Mouse (Mus musculus): ENCODE results near the gene Stard7. TPM values are rescaled to one million over a fixed set of nuclear protein-coding genes. Genes with fewer than 3 reads are reported as not detected.

Stard7 gene
- polyA plus RNA-seq (2011; ENCODE audit: insufficient read depth, insufficient read length, low replicate concordance, missing spikeins), result 23.7 and 25.4 TPM in 2 replicates

- peaks cover 3% of the 10 kb centered on the region for H3K4me1 ChIP-seq (ENCODE audit: control insufficient read depth, insufficient read depth, low read length)
- TF ChIP-seq CTCF (IDR thresholded peaks at IDR 0.05; ENCODE audit: control insufficient read depth, insufficient read depth, low read length), result no peak
- TF ChIP-seq POLR2A (IDR thresholded peaks at IDR 0.05; ENCODE audit: borderline replicate concordance, control insufficient read depth, low read depth, low read length), result peak; percentile 69
- H3K4me3 ChIP-seq (replicated peaks; ENCODE audit: control insufficient read depth, low read depth, low read length), result peak within 1 kb of the TSS; percentile 89
- peak within 1 kb of the TSS; percentile 88 for H3K27ac ChIP-seq (ENCODE audit: control insufficient read depth, insufficient read depth, low read depth, low read length, poor library complexity)
- under 1% methylated on average over 49 of the region's 49 CpGs for WGBS
These were observed at the start of gene Stard7 for GRCm38 (mm10) chr2:127269491-127270299. Stard7 (plus strand) TSS chr2:127270218.

DNA sequence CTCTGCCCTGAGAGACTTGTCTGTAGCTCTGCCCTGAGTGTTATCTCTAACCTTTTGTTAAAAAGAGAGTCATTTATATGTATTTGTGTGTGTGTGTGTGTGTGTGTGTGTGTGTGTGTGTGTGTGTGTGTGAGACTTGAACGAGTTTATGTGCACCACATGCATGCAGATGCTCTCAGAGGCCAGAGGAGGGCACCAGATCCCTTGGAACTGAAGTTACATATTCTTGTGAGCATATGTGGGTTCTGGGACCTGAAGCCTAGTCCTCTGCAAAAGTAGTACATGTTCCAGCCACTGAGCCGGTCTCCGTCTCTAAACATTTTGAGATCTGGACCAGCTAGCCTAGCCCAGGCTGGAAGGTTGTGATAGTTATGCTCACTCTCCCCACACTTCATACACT, 44.8 kb upstream of the Stard7 start:
- Histone ChIP-seq H3K4me1 (ENCODE audit: control insufficient read depth, insufficient read depth, low read length) (no peaks in the 10 kb centered on the region), H3K4me3 (replicated peaks; ENCODE audit: control insufficient read depth, low read depth, low read length) (no peak overlapping the region), H3K27ac (ENCODE audit: control insufficient read depth, insufficient read depth, low read depth, low read length, poor library complexity) (no peak overlapping the region)
- WGBS, result 97% methylated on average over 3 of the region's 3 CpGs
- TF ChIP-seq CTCF (IDR thresholded peaks at IDR 0.05; ENCODE audit: control insufficient read depth, insufficient read depth, low read length) (no peak), POLR2A (IDR thresholded peaks at IDR 0.05; ENCODE audit: borderline replicate concordance, control insufficient read depth, low read depth, low read length) (no peak)

DNA sequence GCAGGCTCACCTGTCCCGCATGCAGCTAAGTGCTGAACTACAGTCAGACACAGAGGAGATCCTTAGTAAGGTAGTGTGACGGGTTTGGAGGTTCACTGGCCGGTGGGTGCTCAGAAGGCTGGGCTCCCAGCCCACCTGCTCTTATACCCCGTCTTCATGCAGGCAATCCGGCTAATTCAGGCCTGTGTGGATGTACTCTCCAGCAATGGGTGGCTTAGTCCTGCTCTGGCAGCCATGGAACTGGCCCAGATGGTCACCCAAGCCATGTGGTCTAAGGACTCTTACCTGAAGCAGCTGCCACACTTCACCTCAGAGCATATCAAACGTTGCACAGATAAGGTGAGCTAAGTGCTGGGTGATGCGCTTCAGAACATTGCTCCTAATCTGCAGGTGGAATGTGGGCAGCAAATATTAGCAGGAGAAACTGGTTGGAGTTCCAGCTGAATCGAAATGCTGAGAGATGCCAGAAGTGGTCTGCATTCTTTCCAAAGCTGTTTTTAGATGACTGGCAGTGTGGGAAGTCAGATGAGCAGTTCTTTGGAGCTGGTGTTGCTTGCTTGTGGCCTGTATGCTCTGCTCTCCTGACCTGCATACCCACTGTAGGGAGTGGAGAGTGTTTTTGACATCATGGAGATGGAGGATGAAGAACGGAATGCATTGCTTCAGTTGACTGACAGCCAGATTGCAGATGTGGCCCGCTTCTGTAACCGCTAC, 32.0 kb upstream of the Stard7 start:
- no peak overlapping the region for H3K4me3 ChIP-seq (replicated peaks; ENCODE audit: control insufficient read depth, low read depth, low read length)
- no peak overlapping the region for H3K27ac ChIP-seq (ENCODE audit: control insufficient read depth, insufficient read depth, low read depth, low read length, poor library complexity)
- H3K4me1 ChIP-seq (ENCODE audit: control insufficient read depth, insufficient read depth, low read length), result no peaks in the 10 kb centered on the region
- WGBS, result 93% methylated on average over 11 of the region's 11 CpGs
- no peak for TF ChIP-seq POLR2A (IDR thresholded peaks at IDR 0.05; ENCODE audit: borderline replicate concordance, control insufficient read depth, low read depth, low read length)
- TF ChIP-seq CTCF (IDR thresholded peaks at IDR 0.05; ENCODE audit: control insufficient read depth, insufficient read depth, low read length), result no peak

- no peak for TF ChIP-seq POLR2A (IDR thresholded peaks at IDR 0.05; ENCODE audit: borderline replicate concordance, control insufficient read depth, low read depth, low read length)
- no peak for TF ChIP-seq CTCF (IDR thresholded peaks at IDR 0.05; ENCODE audit: control insufficient read depth, insufficient read depth, low read length)
- H3K4me1 ChIP-seq (ENCODE audit: control insufficient read depth, insufficient read depth, low read length), result no peaks in the 10 kb centered on the region
- no peak overlapping the region for H3K27ac ChIP-seq (ENCODE audit: control insufficient read depth, insufficient read depth, low read depth, low read length, poor library complexity)
- WGBS, result 93% methylated on average over 2 of the region's 2 CpGs
- H3K4me3 ChIP-seq (replicated peaks; ENCODE audit: control insufficient read depth, low read depth, low read length), result no peak overlapping the region
These were observed 30.0 kb upstream of the Stard7 start for GRCm38 (mm10) chr2:127240065-127240464.

GRCm38 (mm10) chr2:127247592-127248333, 22.3 kb upstream of the Stard7 start, which contains the start of the genes Ciao1 and Tmem127:
Ciao1 (minus strand) TSS chr2:127247816.
Tmem127 (plus strand) TSS chr2:127247908.
- under 1% methylated on average over 53 of the region's 53 CpGs for WGBS
- no peak for TF ChIP-seq CTCF (IDR thresholded peaks at IDR 0.05; ENCODE audit: control insufficient read depth, insufficient read depth, low read length)
- peak; percentile 63 for TF ChIP-seq POLR2A (IDR thresholded peaks at IDR 0.05; ENCODE audit: borderline replicate concordance, control insufficient read depth, low read depth, low read length)
- H3K4me1 ChIP-seq (ENCODE audit: control insufficient read depth, insufficient read depth, low read length), result no peaks in the 10 kb centered on the region; the same call in 1 of the 2 replicates

GRCm38 (mm10) chr2:127248334-127249004, 21.5 kb upstream of the Stard7 start:
- Histone ChIP-seq H3K4me1 (ENCODE audit: control insufficient read depth, insufficient read depth, low read length) (no peaks in the 10 kb centered on the region; the same call in 1 of the 2 replicates), H3K27ac (ENCODE audit: control insufficient read depth, insufficient read depth, low read depth, low read length, poor library complexity) (peak overlapping the region; percentile 62), H3K4me3 (replicated peaks; ENCODE audit: control insufficient read depth, low read depth, low read length) (peak overlapping the region; percentile 85)
- no peak for TF ChIP-seq POLR2A (IDR thresholded peaks at IDR 0.05; ENCODE audit: borderline replicate concordance, control insufficient read depth, low read depth, low read length)
- under 1% methylated on average over 39 of the region's 39 CpGs for WGBS

More at GRCm38 (mm10) chr2:127247592-127248333, 22.3 kb upstream of the Stard7 start, which contains the start of the genes Ciao1 and Tmem127:
- peak within 1 kb of the TSS; percentile 62 for H3K27ac ChIP-seq (ENCODE audit: control insufficient read depth, insufficient read depth, low read depth, low read length, poor library complexity)
- peak within 1 kb of the TSS; percentile 85 for H3K4me3 ChIP-seq (replicated peaks; ENCODE audit: control insufficient read depth, low read depth, low read length)

- Histone ChIP-seq H3K4me3 (replicated peaks; ENCODE audit: control insufficient read depth, low read depth, low read length) (no peak overlapping the region), H3K27ac (ENCODE audit: control insufficient read depth, insufficient read depth, low read depth, low read length, poor library complexity) (no peak overlapping the region)
- 82% methylated on average over 9 of the region's 9 CpGs for WGBS
These were observed 19.6 kb upstream of the Stard7 start for GRCm38 (mm10) chr2:127250291-127251008.

More at GRCm38 (mm10) chr2:127250291-127251008, 19.6 kb upstream of the Stard7 start:
- no peak for TF ChIP-seq POLR2A (IDR thresholded peaks at IDR 0.05; ENCODE audit: borderline replicate concordance, control insufficient read depth, low read depth, low read length)
- TF ChIP-seq CTCF (IDR thresholded peaks at IDR 0.05; ENCODE audit: control insufficient read depth, insufficient read depth, low read length), result no peak
- no peaks in the 10 kb centered on the region; the same call in 1 of the 2 replicates for H3K4me1 ChIP-seq (ENCODE audit: control insufficient read depth, insufficient read depth, low read length)
